Mouse (Mus musculus) common myeloid progenitor, adult 5-6 weeks (primary cell): ENCODE results near the gene Adsl. TPM values are rescaled to one million over a fixed set of nuclear protein-coding genes. Genes with fewer than 3 reads are reported as not detected.
A peak's percentile ranks its signal among the peaks of the same experiment; 100 is the strongest.

ENCODE experiments used
- ATAC-seq: replicated peaks from 2 replicates; pipeline ENCODE4 v1.8.0; 2016; ENCODE audit warnings: low read depth, mild to moderate bottlenecking, moderate TSS enrichment, inconsistent platforms; ENCODE audit not compliant: poor library complexity, severe bottlenecking
- total RNA-seq: library from RNA; stranded (forward); fragments of 200-1000, 187-1606 nt; gene quantifications from 2 replicates; pipeline ENCODE4 v1.2.3, GENCODE M21; 2017

The Adsl gene
- total RNA-seq, 1 experiment from 2014 or later: 200 TPM

DNA sequence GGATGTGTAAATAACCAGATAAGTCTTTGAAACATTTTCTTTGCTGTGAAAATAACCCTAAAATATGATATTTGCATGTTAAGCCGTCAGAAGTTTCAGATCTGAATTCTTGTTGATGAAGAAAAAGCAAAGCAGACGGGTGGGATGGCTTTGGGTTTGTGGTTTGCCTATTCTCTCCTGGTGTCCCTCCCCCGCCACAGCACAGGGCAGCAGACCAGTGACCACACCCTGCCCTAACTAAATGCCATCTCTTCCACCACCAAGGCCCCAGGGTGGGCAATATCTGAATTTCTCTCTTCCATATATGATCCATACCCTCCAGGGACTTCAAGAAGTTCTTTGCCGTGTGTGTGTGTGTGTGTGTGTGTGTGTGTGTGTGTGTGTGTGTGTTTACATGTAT is 9.7 kb upstream of the Adsl start:
- no peak for ATAC-seq

- no peak for ATAC-seq
Observed at GRCm38 (mm10) chr15:80939401-80939800, 8.9 kb upstream of the Adsl start.

- ATAC-seq: no peak
Observed at GRCm38 (mm10) chr15:80941468-80942040, 6.7 kb upstream of the Adsl start.

GRCm38 (mm10) chr15:80945851-80946250 is 2.4 kb upstream of the Adsl start:
- ATAC-seq: peak; percentile 58

- ATAC-seq: no peak
Observed at GRCm38 (mm10) chr15:80949431-80949830, 1.1 kb downstream of the Adsl start.

DNA sequence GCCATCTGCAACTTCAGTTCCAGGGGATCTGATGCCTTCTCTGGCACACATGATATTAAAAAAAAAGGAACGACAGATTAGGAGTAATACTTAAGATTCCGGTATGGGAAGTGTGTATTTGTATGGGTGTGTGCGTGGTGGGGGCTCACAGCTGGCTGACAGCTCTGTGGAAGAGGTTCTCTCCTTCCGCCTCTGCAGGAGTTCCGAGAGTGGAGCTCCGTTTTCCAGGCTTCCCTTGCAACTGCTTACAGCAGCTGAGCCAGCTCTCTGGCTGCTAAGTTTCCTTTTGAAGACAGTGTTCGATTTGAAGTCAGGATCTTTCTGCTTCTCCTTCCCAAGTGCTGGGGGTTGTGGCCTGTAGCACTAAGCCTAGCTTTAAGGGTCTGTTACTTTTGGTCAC is 1.8 kb downstream of the Adsl start:
- ATAC-seq: no peak

DNA sequence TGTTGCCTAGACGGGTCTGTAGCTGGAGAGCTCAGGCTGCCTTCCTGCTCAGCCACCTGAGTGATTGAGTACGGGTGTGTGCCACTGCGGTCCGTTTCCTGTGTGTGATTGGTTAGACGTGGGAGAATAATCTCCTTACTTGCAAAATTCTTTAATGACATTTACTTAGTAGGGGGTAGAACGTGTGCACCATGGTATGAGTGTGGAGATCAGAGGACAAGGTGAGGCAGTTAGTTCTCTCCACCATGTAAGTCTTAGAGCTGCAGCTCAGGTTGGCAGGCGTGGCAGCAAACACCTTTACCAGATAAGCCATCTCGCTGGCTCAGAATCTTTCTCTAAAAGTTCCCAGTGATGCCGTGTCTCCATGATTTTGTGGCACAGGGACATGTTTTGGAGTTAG is 5.7 kb downstream of the Adsl start:
- no peak for ATAC-seq

- no peak for ATAC-seq
Observed at GRCm38 (mm10) chr15:80954861-80955260, 6.6 kb downstream of the Adsl start.

DNA sequence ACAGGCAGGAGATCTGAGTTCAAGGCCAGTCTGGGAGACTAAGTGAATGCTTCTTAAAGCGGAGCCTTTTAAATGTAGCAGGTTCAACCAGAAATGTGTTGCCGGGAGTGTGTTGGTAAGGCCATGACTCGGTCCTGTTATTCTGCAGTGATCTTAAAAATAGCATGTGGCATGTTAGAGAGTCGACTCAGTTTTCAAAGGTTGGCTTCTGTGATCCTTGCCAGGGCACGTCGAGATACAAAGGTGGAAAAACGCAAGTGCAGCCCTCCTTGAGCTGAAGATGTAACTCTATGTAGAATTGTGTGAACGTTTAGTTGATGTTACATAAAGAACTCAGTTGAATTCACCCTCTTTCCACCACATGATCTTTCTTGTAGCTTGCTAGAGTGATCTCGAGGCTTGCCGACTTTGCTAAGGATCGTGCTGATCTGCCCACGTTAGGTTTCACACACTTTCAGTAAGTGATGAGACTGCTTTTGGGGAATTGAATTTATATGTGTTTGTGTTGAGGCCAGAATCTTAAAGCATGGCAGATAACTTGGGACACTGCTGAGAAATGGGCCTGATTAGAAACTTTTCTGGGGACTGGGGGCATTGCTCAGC is 7.6 kb downstream of the Adsl start:
- ATAC-seq: no peak

- ATAC-seq: no peak
Observed at GRCm38 (mm10) chr15:80969371-80969770, 21.1 kb downstream of the Adsl start.

- ATAC-seq: no peak
Observed at GRCm38 (mm10) chr15:80974311-80974710, 26.0 kb downstream of the Adsl start.

GRCm38 (mm10) chr15:80975666-80976065 is 27.4 kb downstream of the Adsl start:
- no peak for ATAC-seq

GRCm38 (mm10) chr15:80977620-80978334 is 29.5 kb downstream of the Adsl start, which contains the start of gene Sgsm3:
Gene Sgsm3 (plus strand): TSS chr15:80977765.
- peak; percentile 88 for ATAC-seq

GRCm38 (mm10) chr15:80979611-80980010 is 31.3 kb downstream of the Adsl start:
- ATAC-seq: no peak

GRCm38 (mm10) chr15:80981176-80981575 is 32.9 kb downstream of the Adsl start:
- no peak for ATAC-seq

DNA sequence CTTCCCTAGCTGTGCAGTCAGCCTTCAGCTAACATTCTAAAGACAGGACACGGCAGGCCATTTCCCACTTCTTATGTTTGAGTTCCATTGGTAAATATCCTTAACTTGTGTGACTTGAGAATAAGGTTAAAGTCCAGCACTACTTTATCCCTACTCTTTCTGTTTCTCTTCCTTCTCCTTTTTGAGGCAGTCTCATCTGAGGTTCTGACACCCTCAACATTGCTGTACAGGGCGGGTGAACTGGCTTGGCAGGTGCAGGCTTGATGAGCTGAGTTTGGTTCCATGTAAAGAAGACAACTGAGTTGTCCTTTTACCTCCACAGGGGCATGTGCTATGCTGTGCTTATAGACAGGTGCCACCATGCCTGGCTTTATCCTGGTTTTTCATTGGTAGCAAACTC is 35.0 kb downstream of the Adsl start:
- ATAC-seq: no peak

DNA sequence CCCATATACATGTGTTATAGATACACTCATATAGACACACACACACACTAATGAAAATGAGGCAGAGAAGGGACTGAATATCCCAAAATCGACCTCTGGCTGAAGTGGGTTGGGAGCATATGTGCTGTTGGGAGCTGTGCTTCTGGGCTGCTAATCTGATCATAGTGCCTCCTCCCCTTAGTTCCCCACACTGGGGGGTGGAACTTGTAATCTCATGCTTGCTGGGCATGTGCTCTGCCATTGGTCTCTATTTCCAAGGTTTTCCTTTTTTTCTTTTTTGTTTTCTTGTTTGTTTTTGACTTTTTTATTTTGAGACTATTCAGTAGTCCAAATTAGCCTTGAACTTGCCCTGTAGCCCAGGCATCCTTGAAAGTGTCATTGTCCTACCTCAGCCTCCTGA is 40.0 kb downstream of the Adsl start:
- ATAC-seq: peak; percentile 42; the same call in 1 of the 2 replicates

- ATAC-seq: peak; percentile 32; the same call in 1 of the 2 replicates
Observed at GRCm38 (mm10) chr15:80989712-80990111, 41.4 kb downstream of the Adsl start.

GRCm38 (mm10) chr15:80994959-80995358 is 46.7 kb downstream of the Adsl start:
- no peak for ATAC-seq

- ATAC-seq: no peak
Observed at GRCm38 (mm10) chr15:80996090-80996835, 48.0 kb downstream of the Adsl start.

GRCm38 (mm10) chr15:80997077-80997476 is 48.8 kb downstream of the Adsl start:
- ATAC-seq: no peak
